17 mouse cellular contexts compared by ENCODE assay signal in genomic region chr4:10296220-10296619, GRCm38 (mm10).
DNase-seq lines count a peak whose midpoint lies in the region; TF ChIP-seq lines count a peak whose summit lies in the region.
"Had no signal": no experiment of that assay in that cellular context is flagged by ENCODE, and none has a peak within 500 bp of the region (broad histone marks: within the 10 kb centered on the region; RNA-seq: fewer than 3 reads in every experiment).

No protein-coding gene starts in this region.

- no peak overlapping the region for H3K4me2 ChIP-seq in CH12.LX (ENCODE audit: insufficient read depth, low read depth, poor library complexity, severe bottlenecking)

- no peak overlapping the region for H3K4me3 ChIP-seq in CH12.LX (replicated peaks in 1 of 3; ENCODE audit: low read depth in 2 of 3, low read length in 2 of 3, poor library complexity in 1 of 3)
- no peak overlapping the region for H3K4me3 ChIP-seq in cerebellum, adult 2 months (replicated peaks; ENCODE audit: insufficient read depth, low read depth, low read length)

- no peak overlapping the region for H3K9ac ChIP-seq in CH12.LX (ENCODE audit: insufficient read depth, low read depth)

- WGBS in cerebellum, adult 2 months = 81% methylated on average over 1 of the region's 1 CpGs

- H3K4me1 ChIP-seq in CH12.LX (ENCODE audit: control insufficient read depth in 1 of 2, insufficient read depth in 2 of 2) = peaks cover 9 to 14% of the 10 kb centered on the region in 2 experiments; a peak in 3 of 4 replicates
- H3K4me1 ChIP-seq in cerebellum, adult 2 months (ENCODE audit: control insufficient read depth, insufficient read depth, low read length) = no peaks in the 10 kb centered on the region

- peak; percentile 65 for TF ChIP-seq EP300 in CH12.LX (IDR thresholded peaks at IDR 0.05; ENCODE audit: low read length)

- no peaks in the 10 kb centered on the region for H3K79me2 ChIP-seq in CH12.LX (replicated peaks; ENCODE audit: control insufficient read depth, extremely low read depth, insufficient read depth, poor library complexity, severe bottlenecking)

- H3K9me3 ChIP-seq in CH12.LX (replicated peaks; ENCODE audit: low read length) = no peaks in the 10 kb centered on the region
- H3K9me3 ChIP-seq: G1E had no signal

- no peak for TF ChIP-seq RAD21 in CH12.LX (IDR thresholded peaks at IDR 0.05; ENCODE audit: low read depth, low read length)

- in situ Hi-C loops in CH12.LX (cut with MboI; ENCODE audit: low pct_ligation_motif_present, low pct_unique_long_range_greater_than_20kb, low sequenced_read_pairs) = loop anchor here (25.0 kb wide), 1 partner anchor 266 kb away; no protein-coding TSS in a partner anchor

- no peaks in the 10 kb centered on the region for H3K36me3 ChIP-seq in CH12.LX (replicated peaks in 1 of 2; ENCODE audit: control insufficient read depth in 1 of 2, insufficient read depth in 1 of 2, low read length in 1 of 2)
- H3K36me3 ChIP-seq: G1E had no signal

- no peaks in the 10 kb centered on the region for H3K27me3 ChIP-seq in CH12.LX (replicated peaks)
- H3K27me3 ChIP-seq in cerebellum, adult 2 months (ENCODE audit: control insufficient read depth, insufficient read depth, low read length) = no peaks in the 10 kb centered on the region
- H3K27me3 ChIP-seq: Patski had no signal

- intact Hi-C loops in heart, postnatal 10 days (cut with DNase I) = no loop called here

- peak; percentile 40 for DNase-seq in heart, adult 11 months
- DNase-seq in heart, postnatal 10 days = no peak
- peak; percentile 16 for DNase-seq in CH12.LX (ENCODE audit: extremely low read depth)
- DNase-seq in cerebellum, adult 2 months = no peak
- DNase-seq: adrenal gland, adult 2 months; adrenal gland, adult 8-10 months; adrenal gland, postnatal 10 days; adrenal gland, postnatal 14 days; adrenal gland, postnatal 25 days; adrenal gland, postnatal 36 days; B cell, adult 2 months; cerebellum, adult 11 months; cerebellum, adult 11-12 months; cerebellum, adult 18-20 months; cerebellum, adult 8-10 months had no signal

- no peak overlapping the region for H3K27ac ChIP-seq in CH12.LX (ENCODE audit: insufficient read depth, low read depth)
- no peak overlapping the region for H3K27ac ChIP-seq in cerebellum, adult 2 months (ENCODE audit: insufficient read depth, low read length)

- TF ChIP-seq CTCF in CH12.LX (conservative IDR thresholded peaks at IDR 0.05 in 1 of 2, IDR thresholded peaks at IDR 0.05 in 1 of 2; ENCODE audit: low read depth in 2 of 2, low read length in 2 of 2) = no peak
- TF ChIP-seq CTCF in cerebellum, adult 2 months (IDR thresholded peaks at IDR 0.05; ENCODE audit: borderline replicate concordance, insufficient read depth, low read depth, low read length) = no peak

- TF ChIP-seq POLR2A in CH12.LX (IDR thresholded peaks at IDR 0.05; ENCODE audit: low read depth, low read length) = no peak
- TF ChIP-seq POLR2A in cerebellum, adult 2 months (IDR thresholded peaks at IDR 0.05; ENCODE audit: borderline replicate concordance, insufficient read depth, low read length) = no peak

- dilution Hi-C loops in CH12.LX (cut with MboI; ENCODE audit: extremely low pct_ligation_motif_present, extremely low pct_unique_long_range_greater_than_20kb, low sequenced_read_pairs) = no loop called here

TF ChIP-seq in CH12.LX, 34 proteins besides CTCF, POLR2A, EP300 and RAD21:
- TF ChIP-seq MAFK (IDR thresholded peaks at IDR 0.05; ENCODE audit: insufficient replicate concordance, low read length) = 0 out of 2 replicates have a peak, but pooled peaks have one; percentile 15
- no peak for TF ChIP-seq GABPA (IDR thresholded peaks at IDR 0.05; ENCODE audit: insufficient replicate concordance, low read depth, low read length)
- no peak for TF ChIP-seq MYC (IDR thresholded peaks at IDR 0.05; ENCODE audit: low read depth, low read length)
- TF ChIP-seq RCOR1 (conservative IDR thresholded peaks at IDR 0.05; ENCODE audit: low read depth, low read length) = no peak
- TF ChIP-seq BHLHE40 (IDR thresholded peaks at IDR 0.05; ENCODE audit: low read depth, low read length) = peak; percentile 26; the same call in 1 of the 2 replicates
- no peak for TF ChIP-seq HCFC1 (IDR thresholded peaks at IDR 0.05; ENCODE audit: low read depth, low read length)
- peak; percentile 81 for TF ChIP-seq ETS1 (conservative IDR thresholded peaks at IDR 0.05; ENCODE audit: low read depth, low read length)
- TF ChIP-seq USF2 (conservative IDR thresholded peaks at IDR 0.05; ENCODE audit: low read depth, low read length) = no peak
- TF ChIP-seq ELF1 (IDR thresholded peaks at IDR 0.05; ENCODE audit: low read depth, low read length) = no peak
- TF ChIP-seq MEF2A (IDR thresholded peaks at IDR 0.05; ENCODE audit: borderline replicate concordance, low read depth, low read length) = peak; percentile 29; the same call in 1 of the 2 replicates
- TF ChIP-seq KAT2A (IDR thresholded peaks at IDR 0.05; ENCODE audit: insufficient replicate concordance, low read length) = no peak
- TF ChIP-seq USF1 (IDR thresholded peaks at IDR 0.05; ENCODE audit: low read depth, low read length) = no peak
- no peak for TF ChIP-seq IRF4 (IDR thresholded peaks at IDR 0.05; ENCODE audit: low read depth, low read length)
- no peak for TF ChIP-seq ZMIZ1 (IDR thresholded peaks at IDR 0.05; ENCODE audit: low read depth, low read length)
- TF ChIP-seq MAZ (IDR thresholded peaks at IDR 0.05; ENCODE audit: low read depth, low read length) = no peak
- no peak for TF ChIP-seq ZC3H11A (IDR thresholded peaks at IDR 0.05; ENCODE audit: low read depth, low read length)

Comparison
In these comparisons a context has a peak if more than half of its experiments do, and no peak if none do; other contexts are left out.
1. DNase-seq: peak in heart, adult 11 months (single experiment) and CH12.LX (single experiment); none in heart, postnatal 10 days (0 of 2) and cerebellum, adult 2 months (0 of 2).